Mouse (Mus musculus) embryonic fibroblast, embryonic 13.5 days (primary cell): ENCODE measurements around the gene Ankrd13a.
A peak's percentile ranks its signal among the peaks of the same experiment; 100 is the strongest.

Source experiments
- CTCF ChIP-seq: IDR thresholded peaks from 2 replicates; pipeline ENCODE4 v1.5.1; 2011; ENCODE audit warnings: mild to moderate bottlenecking, control low read depth, low read length, moderate library complexity, borderline replicate concordance; ENCODE audit not compliant: insufficient read depth
- POLR2A ChIP-seq: IDR thresholded peaks from 2 replicates; pipeline ENCODE4 v1.6.1; 2011; ENCODE audit warnings: low read depth, mild to moderate bottlenecking, control low read depth, low read length, moderate library complexity

DNA sequence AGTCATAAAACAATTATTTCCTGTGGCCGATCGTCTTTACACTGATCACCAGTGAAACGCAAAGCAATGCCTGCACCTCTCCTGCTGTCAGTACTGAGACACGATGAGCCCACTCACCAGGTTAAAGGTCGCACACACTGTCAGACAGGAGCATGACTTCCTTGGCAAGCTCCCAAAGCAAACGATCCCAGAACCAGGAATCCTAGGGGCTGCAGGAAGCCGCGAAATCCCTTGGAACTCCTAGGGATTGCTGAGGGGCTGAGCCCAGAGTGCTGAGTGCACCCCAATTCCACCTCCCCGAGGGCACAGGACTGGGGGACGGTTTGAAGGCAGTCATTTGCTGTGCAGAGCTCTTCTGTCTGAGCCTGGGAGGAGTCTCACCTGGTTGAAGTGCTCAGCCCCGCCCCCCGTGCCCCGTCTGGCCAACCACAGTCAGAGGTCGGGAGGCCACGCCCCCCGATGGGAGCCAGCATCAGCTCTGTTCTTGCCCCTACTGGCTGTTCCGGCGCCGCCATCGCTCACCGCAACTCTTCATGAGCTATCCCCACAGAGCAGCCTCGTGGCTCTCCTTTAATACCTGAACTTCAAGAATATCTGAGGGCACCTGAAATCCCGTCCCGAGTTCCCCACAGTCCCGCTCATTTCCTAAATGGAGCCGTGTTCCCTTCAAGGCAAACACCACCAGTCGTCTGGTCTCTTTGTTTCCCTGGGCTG is 51.7 kb downstream of the Ankrd13a start:
- no peak for TF ChIP-seq CTCF
- peak; percentile 50; the same call in 1 of the 2 replicates for TF ChIP-seq POLR2A
